Mouse (Mus musculus): ENCODE results near the gene Fahd1. TPM values are rescaled to one million over a fixed set of nuclear protein-coding genes. Genes with fewer than 3 reads are reported as not detected.

Gene Fahd1
- 28.1 and 29.5 TPM in 2 replicates for polyA plus RNA-seq (2015; fragmentation: Nextera tagmentation; extraction: Ambion mirVana)

GRCm38 (mm10) chr17:24850065-24850772 lies at the start of gene Fahd1:
Fahd1 (minus strand) TSS chr17:24850364.

GRCm38 (mm10) chr17:24896241-24896992 lies 46.3 kb upstream of the Fahd1 start, which contains the start of gene Nme3:
Nme3 (plus strand) TSS chr17:24896500.

DNA sequence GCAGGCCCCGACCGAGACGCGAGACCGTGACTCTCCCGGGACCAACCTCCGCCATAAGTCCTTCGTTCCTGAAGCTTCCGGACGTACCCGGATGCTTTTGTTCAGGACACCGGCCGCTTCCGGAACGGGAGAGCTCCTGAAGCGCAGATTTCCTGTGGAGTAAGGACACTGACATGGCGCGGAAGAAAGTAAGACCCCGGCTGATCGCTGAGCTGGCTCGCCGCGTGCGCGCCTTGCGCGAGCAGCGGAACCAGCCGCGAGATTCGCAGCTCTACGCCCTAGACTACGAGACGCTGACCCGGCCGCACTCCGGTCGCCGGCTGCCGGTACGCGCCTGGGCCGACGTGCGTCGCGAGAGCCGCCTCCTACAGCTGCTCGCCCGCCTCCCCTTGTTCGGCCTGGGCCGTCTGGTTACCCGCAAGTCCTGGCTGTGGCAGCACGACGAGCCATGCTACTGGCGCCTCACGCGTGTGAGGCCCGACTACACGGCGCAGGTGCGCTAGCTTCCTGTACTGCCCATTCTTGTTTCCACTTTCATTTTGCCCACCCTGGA lies 44.9 kb upstream of the Fahd1 start, which contains the start of the genes Eme2 and Mrps34:
TSS of gene Eme2 (minus strand) at position 93 of the 553 bp plus-strand sequence.
TSS of gene Mrps34 (plus strand) at position 122 of the 553 bp plus-strand sequence.

DNA sequence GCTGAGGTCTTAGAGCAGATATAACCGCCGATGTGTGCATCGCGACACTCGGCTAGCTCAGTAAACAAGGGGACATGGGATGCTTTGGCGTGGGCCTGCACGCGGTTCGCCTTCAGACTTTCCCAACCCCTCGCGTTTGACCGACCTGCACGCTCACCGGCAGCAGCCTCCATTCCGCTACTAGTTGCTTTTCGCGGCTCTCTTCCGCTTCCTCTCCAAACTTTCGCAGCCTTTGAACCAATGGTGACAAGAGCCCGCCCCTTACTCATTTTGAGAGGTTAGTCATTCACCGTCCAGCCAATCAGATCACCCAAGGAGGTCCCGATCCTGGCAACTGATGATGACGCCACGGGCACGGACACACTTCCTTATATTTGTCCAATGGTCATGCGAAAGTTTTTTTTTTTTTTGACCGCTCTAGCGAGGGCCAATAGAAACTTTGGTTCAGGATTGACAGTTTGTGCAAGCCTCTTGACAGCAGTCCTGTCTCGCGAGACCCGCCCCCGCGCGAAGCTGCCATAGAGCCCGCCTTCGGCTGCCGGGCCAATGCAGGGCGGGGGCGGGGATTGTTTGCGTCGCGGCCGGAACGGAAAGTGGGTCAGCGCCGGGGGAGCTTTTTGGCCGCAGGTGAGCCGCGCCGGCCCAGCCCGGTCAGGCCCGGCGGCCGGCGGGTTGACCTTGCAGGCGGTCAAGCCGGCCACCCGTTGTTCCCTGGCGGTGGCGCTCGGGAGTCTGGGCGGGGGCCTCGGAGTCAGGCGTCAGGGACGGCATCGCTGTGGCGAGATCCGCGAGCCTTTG lies 36.2 kb upstream of the Fahd1 start, which contains the start of the genes Nubp2 and Spsb3:
TSS of gene Nubp2 (minus strand) at position 216 of the 798 bp plus-strand sequence.
TSS of gene Spsb3 (plus strand) at position 510 of the 798 bp plus-strand sequence.

GRCm38 (mm10) chr17:24865776-24866175 lies 15.6 kb upstream of the Fahd1 start, which contains the start of gene Igfals:
Igfals (plus strand) TSS chr17:24865997.

GRCm38 (mm10) chr17:24839842-24840241 lies 10.3 kb downstream of the Fahd1 start, which contains the start of gene Hagh:
Hagh (plus strand) TSS chr17:24840143.

DNA sequence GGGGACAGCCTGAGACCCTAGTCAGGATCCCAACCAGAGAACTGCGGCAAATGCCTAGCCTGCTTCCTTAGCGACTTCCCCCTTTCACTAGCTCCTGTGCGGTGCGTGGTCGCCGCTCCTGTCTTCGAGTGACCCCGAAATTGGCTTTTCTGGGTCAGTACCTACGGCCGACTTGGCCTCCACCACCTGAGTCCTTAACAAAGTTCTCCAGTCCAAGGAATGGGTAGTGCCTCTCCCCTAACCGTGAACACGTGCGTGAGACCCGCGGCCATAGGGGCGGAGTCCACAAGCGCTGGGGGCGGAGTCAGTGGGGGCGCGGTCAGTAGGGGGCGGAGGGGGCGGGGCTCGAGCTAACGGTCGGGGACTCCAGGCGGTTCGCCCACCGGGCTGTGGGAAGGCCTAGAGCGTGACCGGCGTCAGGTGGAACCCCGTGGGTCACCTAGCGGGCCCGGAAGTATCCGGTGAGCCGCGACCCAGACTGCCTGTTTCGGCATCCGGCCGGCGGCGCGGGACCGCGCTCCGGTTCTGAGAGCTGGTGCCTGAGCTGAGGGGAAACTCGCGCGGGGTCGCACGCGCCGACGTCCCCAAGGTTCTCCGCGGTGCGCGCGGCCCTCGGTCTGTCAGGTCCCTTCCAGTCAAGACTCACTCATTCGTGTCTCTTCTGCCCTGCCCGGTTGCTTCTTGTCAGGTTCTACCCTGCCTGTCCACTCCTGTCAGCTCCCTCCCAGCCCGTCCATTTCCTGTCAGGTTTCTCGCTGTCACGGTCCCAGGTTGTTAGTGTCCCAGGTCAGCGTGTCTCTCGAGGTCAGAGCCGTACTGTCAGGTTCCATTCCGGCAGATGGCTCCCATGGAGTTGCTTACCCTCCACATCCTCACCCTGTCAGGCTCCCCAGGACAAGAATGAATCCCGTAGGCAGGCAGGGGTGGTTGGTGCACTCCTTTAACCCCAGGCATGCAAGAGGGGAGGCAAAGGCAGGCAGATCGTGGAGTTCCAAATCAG lies 45.9 kb downstream of the Fahd1 start, which contains the start of gene Meiob:
TSS of gene Meiob (plus strand) at position 338 of the 1,000 bp plus-strand sequence.

Other genes starting within 250 kb of the Fahd1 start
- gene Tsc2, start 217.7 kb downstream of the Fahd1 start, polyA plus RNA-seq (2015; fragmentation: Nextera tagmentation; extraction: Ambion mirVana), result 45.5 and 59.7 TPM in 2 replicates
- gene Nthl1, start 217.7 kb downstream of the Fahd1 start, polyA plus RNA-seq (2015; fragmentation: Nextera tagmentation; extraction: Ambion mirVana), result 6.5 and 6.9 TPM in 2 replicates
- 82.2 and 84.4 TPM in 2 replicates for gene Slc9a3r2, start 200.0 kb downstream of the Fahd1 start, polyA plus RNA-seq (2015; fragmentation: Nextera tagmentation; extraction: Ambion mirVana)
- gene Npw, start 191.9 kb downstream of the Fahd1 start, polyA plus RNA-seq (2015; fragmentation: Nextera tagmentation; extraction: Ambion mirVana), result 0.93 and 1.2 TPM in 2 replicates
- gene Zfp598, start 180.7 kb downstream of the Fahd1 start, polyA plus RNA-seq (2015; fragmentation: Nextera tagmentation; extraction: Ambion mirVana), result 13.9 and 18.2 TPM in 2 replicates
- 269 and 290 TPM in 2 replicates for gene Syngr3, start 160.4 kb downstream of the Fahd1 start, polyA plus RNA-seq (2015; fragmentation: Nextera tagmentation; extraction: Ambion mirVana)
- 38.1 and 38.9 TPM in 2 replicates for gene Gfer, start 154.2 kb downstream of the Fahd1 start, polyA plus RNA-seq (2015; fragmentation: Nextera tagmentation; extraction: Ambion mirVana)
- gene Noxo1, start 154.1 kb downstream of the Fahd1 start, polyA plus RNA-seq (2015; fragmentation: Nextera tagmentation; extraction: Ambion mirVana), result 1.7 and 2.3 TPM in 2 replicates
- 43.3 and 47.7 TPM in 2 replicates for gene Tbl3, start 142.7 kb downstream of the Fahd1 start, polyA plus RNA-seq (2015; fragmentation: Nextera tagmentation; extraction: Ambion mirVana)
- gene Rnf151, start 132.3 kb downstream of the Fahd1 start, polyA plus RNA-seq (2015; fragmentation: Nextera tagmentation; extraction: Ambion mirVana), result not detected in 2 replicates
- 836 and 837 TPM in 2 replicates for gene Rps2, start 132.2 kb downstream of the Fahd1 start, polyA plus RNA-seq (2015; fragmentation: Nextera tagmentation; extraction: Ambion mirVana)
- gene Ndufb10, start 125.9 kb downstream of the Fahd1 start, polyA plus RNA-seq (2015; fragmentation: Nextera tagmentation; extraction: Ambion mirVana), result 375 and 378 TPM in 2 replicates
- 0.27 and 0.40 TPM in 2 replicates for gene Rpl3l, start 122.5 kb downstream of the Fahd1 start, polyA plus RNA-seq (2015; fragmentation: Nextera tagmentation; extraction: Ambion mirVana)
- gene Msrb1, start 113.7 kb downstream of the Fahd1 start, polyA plus RNA-seq (2015; fragmentation: Nextera tagmentation; extraction: Ambion mirVana), result 24.4 and 29.7 TPM in 2 replicates
- 0.20 and 0.57 TPM in 2 replicates for gene Hs3st6, start 97.4 kb downstream of the Fahd1 start, polyA plus RNA-seq (2015; fragmentation: Nextera tagmentation; extraction: Ambion mirVana)
- not detected in 2 replicates for gene Meiob, start 46.1 kb downstream of the Fahd1 start, polyA plus RNA-seq (2015; fragmentation: Nextera tagmentation; extraction: Ambion mirVana)
- 101 and 108 TPM in 2 replicates for gene Hagh, start 10.2 kb downstream of the Fahd1 start, polyA plus RNA-seq (2015; fragmentation: Nextera tagmentation; extraction: Ambion mirVana)
- gene Igfals, start 15.6 kb upstream of the Fahd1 start, polyA plus RNA-seq (2015; fragmentation: Nextera tagmentation; extraction: Ambion mirVana), result 0.25 and 0.35 TPM in 2 replicates
- 61.6 and 67.5 TPM in 2 replicates for gene Nubp2, start 36.0 kb upstream of the Fahd1 start, polyA plus RNA-seq (2015; fragmentation: Nextera tagmentation; extraction: Ambion mirVana)
- 85.2 and 90.4 TPM in 2 replicates for gene Spsb3, start 36.3 kb upstream of the Fahd1 start, polyA plus RNA-seq (2015; fragmentation: Nextera tagmentation; extraction: Ambion mirVana)
- gene Eme2, start 44.7 kb upstream of the Fahd1 start, polyA plus RNA-seq (2015; fragmentation: Nextera tagmentation; extraction: Ambion mirVana), result 28.3 and 29.9 TPM in 2 replicates
- 131 and 137 TPM in 2 replicates for gene Mrps34, start 44.8 kb upstream of the Fahd1 start, polyA plus RNA-seq (2015; fragmentation: Nextera tagmentation; extraction: Ambion mirVana)
- gene Nme3, start 46.1 kb upstream of the Fahd1 start, polyA plus RNA-seq (2015; fragmentation: Nextera tagmentation; extraction: Ambion mirVana), result 123 TPM in 2 replicates
- gene Mapk8ip3, start 86.6 kb upstream of the Fahd1 start, polyA plus RNA-seq (2015; fragmentation: Nextera tagmentation; extraction: Ambion mirVana), result 58.6 and 70.9 TPM in 2 replicates
- 43.4 and 45.3 TPM in 2 replicates for gene Jpt2, start 110.3 kb upstream of the Fahd1 start, polyA plus RNA-seq (2015; fragmentation: Nextera tagmentation; extraction: Ambion mirVana)
- 5.0 and 5.6 TPM in 2 replicates for gene Cramp1l, start 165.4 kb upstream of the Fahd1 start, polyA plus RNA-seq (2015; fragmentation: Nextera tagmentation; extraction: Ambion mirVana)
- 10.6 and 12.1 TPM in 2 replicates for gene Ift140, start 165.7 kb upstream of the Fahd1 start, polyA plus RNA-seq (2015; fragmentation: Nextera tagmentation; extraction: Ambion mirVana)
- 10.5 and 10.7 TPM in 2 replicates for gene Tmem204, start 233.2 kb upstream of the Fahd1 start, polyA plus RNA-seq (2015; fragmentation: Nextera tagmentation; extraction: Ambion mirVana)

Measured in neural tube, postnatal 0 days (tissue).